Mouse (Mus musculus) heart, postnatal 0 days (tissue): ENCODE measurements around the gene Nvl. TPM values are rescaled to one million over a fixed set of nuclear protein-coding genes. Genes with fewer than 3 reads are reported as not detected.
A peak's percentile ranks its signal among the peaks of the same experiment; 100 is the strongest.

Experiments
- ATAC-seq: fragments of 200-750 bp; cut with Nextera tagmentation; 2 replicates; pipeline ENCODE4 v1.8.0; 2017; ENCODE audit warnings: low read depth, moderate number of reproducible peaks, moderate library complexity; ENCODE audit not compliant: insufficient read depth
- DNase-seq: peaks from one replicate; pipeline ENCODE4 v3.0.0-alpha.2; 2016; ENCODE audit warnings: low spot score
- H3K27ac ChIP-seq: fragments of 300-500 bp; sonication (generic); 2 replicates; pipeline ENCODE4 v1.5.1; 2014; ENCODE audit warnings: low read depth, mild to moderate bottlenecking
- H3K27me3 ChIP-seq: fragments of 300-500 bp; sonication (generic); 2 replicates; pipeline ENCODE4 v1.6.1; 2014; ENCODE audit warnings: low read length, mixed read lengths; ENCODE audit not compliant: control insufficient read depth, insufficient read depth
- H3K36me3 ChIP-seq: fragments of 300-500 bp; sonication (generic); replicated peaks from 2 replicates; pipeline ENCODE4 v1.6.1; 2014; ENCODE audit warnings: low read length, mixed read lengths; ENCODE audit not compliant: control insufficient read depth, insufficient read depth
- H3K4me1 ChIP-seq: fragments of 300-500 bp; sonication (generic); 2 replicates; pipeline ENCODE4 v1.6.1; 2014; ENCODE audit warnings: antibody characterized with exemption; ENCODE audit not compliant: control insufficient read depth, insufficient read depth
- H3K4me2 ChIP-seq: fragments of 300-500 bp; sonication (generic); 2 replicates; pipeline ENCODE4 v1.6.1; 2014; ENCODE audit warnings: low read depth, mild to moderate bottlenecking, low read length, moderate library complexity
- H3K4me3 ChIP-seq: fragments of 300-500 bp; sonication (generic); 2 replicates; pipeline ENCODE4 v1.5.1; 2014; ENCODE audit warnings: low read depth, low read length
- H3K9ac ChIP-seq: fragments of 300-500 bp; sonication (generic); replicated peaks from 2 replicates; pipeline ENCODE4 v1.6.1; 2014; ENCODE audit warnings: low read depth, low read length, mixed read lengths
- H3K9me3 ChIP-seq: fragments of 300-500 bp; sonication (generic); replicated peaks from 2 replicates; pipeline ENCODE4 v1.6.1; 2016; ENCODE audit warnings: low read length; ENCODE audit not compliant: control insufficient read depth
- CTCF ChIP-seq: IDR thresholded peaks from 2 replicates; pipeline ENCODE4 v1.5.1; 2016; ENCODE audit warnings: antibody characterized with exemption, control low read depth, low read depth
- EP300 ChIP-seq: IDR thresholded peaks from 2 replicates; pipeline ENCODE4 v1.6.1; 2016; ENCODE audit warnings: antibody characterized with exemption, low read depth
- WGBS: fragments of 180-500 bp; shearing (Covaris S2); extraction: QIAGEN DNeasy Blood & Tissue Kit; methylation state at CpG from one replicate; pipeline ENCODE4 v1.1.7; 2014; 5-methylcytosine and 5-hydroxymethylcytosine counted together
- polyA plus RNA-seq: library from polyadenylated mRNA; unstranded; fragments of >200 nt; fragmentation: Nextera tagmentation; extraction: Ambion mirVana; gene quantifications from 2 replicates; pipeline ENCODE4 v1.2.1, GENCODE M21; 2015
- total RNA-seq: library from RNA; depleted of rRNA; stranded (reverse); fragments of >200 nt; gene quantifications from 2 replicates; pipeline ENCODE4 v1.2.3, GENCODE M21; 2014; ENCODE audit warnings: low replicate concordance; rRNA removed

The Nvl gene
- total and polyA plus RNA-seq, 2 experiments from 2014 or later = 8.3 to 13.9 TPM

DNA sequence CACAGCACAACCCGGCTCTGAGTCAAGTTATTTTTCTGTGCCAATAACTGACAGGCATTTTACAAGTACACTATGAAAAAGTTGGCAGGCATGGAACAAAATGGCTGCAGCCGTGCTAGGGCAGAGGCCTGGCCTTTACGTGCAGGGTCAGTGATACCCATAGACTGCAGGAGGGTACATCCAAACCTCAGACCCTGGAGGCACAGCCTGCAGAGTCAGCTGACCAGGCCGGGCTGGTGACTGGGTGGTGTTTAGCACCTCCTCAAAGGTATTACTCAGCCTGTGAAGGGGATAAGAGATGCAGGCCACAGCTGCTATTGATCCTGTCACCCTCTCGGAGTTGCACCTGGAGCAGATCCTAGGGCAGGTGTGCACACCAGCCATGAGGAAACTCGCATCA lies 93.1 kb downstream of the Nvl start, which contains the start of gene 9130409I23Rik:
Gene 9130409I23Rik (plus strand): TSS at position 301 of the 400 bp plus-strand sequence.
- ATAC-seq (no peak), DNase-seq (no peak)
- H3K27ac ChIP-seq = no peak within 1 kb of the TSS
- H3K9me3 ChIP-seq = no peaks in the 10 kb centered on the region
- H3K36me3 ChIP-seq = no peaks in the 10 kb centered on the region
- no peak within 1 kb of the TSS for H3K4me3 ChIP-seq
- H3K9ac ChIP-seq = no peak within 1 kb of the TSS
- no peaks in the 10 kb centered on the region for H3K4me1 ChIP-seq
- TF ChIP-seq CTCF = no peak
- 63% methylated on average over 6 of the region's 6 CpGs for WGBS
- no peaks in the 10 kb centered on the region for H3K27me3 ChIP-seq
- no peak within 1 kb of the TSS for H3K4me2 ChIP-seq

DNA sequence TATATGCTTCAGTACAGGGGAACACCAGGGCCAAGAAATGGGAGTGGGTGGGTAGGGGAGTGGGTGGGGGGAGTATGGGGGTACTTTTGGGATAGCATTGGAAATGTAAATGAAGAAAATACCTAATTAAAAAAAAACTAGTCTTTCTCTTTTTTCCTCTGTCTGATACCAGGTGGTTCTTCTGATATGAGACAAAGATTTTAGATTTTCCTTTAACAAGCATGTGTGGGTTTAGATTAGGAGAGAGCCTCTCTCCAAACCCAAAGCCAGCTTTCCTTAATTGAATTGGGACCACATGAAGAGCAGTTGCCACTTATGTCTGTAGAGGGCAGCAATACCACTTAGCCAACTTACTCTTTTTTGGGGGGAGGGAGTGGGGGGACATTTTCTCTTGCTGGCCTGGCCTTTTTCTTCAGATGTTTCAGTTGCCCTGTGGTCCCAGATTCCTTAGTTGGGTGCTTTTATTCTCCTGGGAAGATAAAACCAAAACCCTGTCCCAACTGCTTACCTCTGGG lies 94.6 kb downstream of the Nvl start:
- H3K9ac ChIP-seq = no peak overlapping the region
- H3K4me1 ChIP-seq = no peaks in the 10 kb centered on the region
- TF ChIP-seq EP300 (no peak), CTCF (no peak)
- no peaks in the 10 kb centered on the region for H3K27me3 ChIP-seq
- DNase-seq (no peak), ATAC-seq (no peak)
- no peaks in the 10 kb centered on the region for H3K36me3 ChIP-seq
- no peak overlapping the region for H3K4me3 ChIP-seq
- H3K9me3 ChIP-seq = no peaks in the 10 kb centered on the region
- no peak overlapping the region for H3K4me2 ChIP-seq
- no peak overlapping the region for H3K27ac ChIP-seq

DNA sequence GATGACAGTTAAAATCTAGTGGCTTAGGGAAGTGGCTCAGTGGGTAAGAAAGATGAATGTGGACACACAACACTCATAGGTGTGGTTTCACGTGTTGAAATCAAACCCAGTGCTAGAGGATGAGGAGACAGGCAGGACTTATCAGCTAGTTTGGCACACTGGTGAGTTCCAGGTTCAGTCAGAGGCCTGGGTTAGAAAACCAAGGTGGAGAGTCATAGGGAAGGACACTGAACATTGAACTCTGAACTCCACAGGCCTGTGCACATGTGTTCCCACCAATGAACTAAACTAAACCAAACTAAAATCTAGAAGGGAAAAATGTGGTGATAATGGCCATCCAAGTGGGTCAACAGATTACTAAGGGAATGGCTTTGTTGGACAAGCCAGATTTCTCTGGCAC lies 96.5 kb downstream of the Nvl start:
- Histone ChIP-seq H3K4me3 (no peak overlapping the region), H3K4me2 (no peak overlapping the region), H3K27me3 (no peaks in the 10 kb centered on the region), H3K27ac (no peak overlapping the region), H3K36me3 (no peaks in the 10 kb centered on the region), H3K9me3 (no peaks in the 10 kb centered on the region), H3K9ac (no peak overlapping the region), H3K4me1 (no peaks in the 10 kb centered on the region)
- ATAC-seq (no peak), DNase-seq (no peak)
- TF ChIP-seq CTCF = no peak
- TF ChIP-seq EP300 = no peak
- WGBS = 40% methylated on average over 1 of the region's 1 CpGs

DNA sequence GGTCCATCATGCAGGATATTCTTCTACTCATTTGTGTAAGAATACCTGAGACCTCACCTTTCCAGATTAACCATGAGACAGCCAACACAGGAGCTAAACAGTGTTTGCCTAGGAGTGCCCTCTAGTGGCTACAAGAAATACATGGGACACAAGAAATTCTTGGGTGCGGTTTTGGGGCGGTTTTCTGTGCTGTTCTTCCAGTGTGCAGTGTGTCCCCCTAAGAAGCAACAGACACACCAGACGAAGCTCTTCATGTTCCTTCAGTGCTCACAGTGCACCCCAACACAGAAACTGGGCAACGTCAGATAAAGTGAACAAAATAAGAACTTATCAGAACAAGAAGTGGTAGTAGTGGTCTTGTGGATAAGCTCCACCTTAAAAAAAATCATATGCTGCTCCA lies 104.4 kb downstream of the Nvl start:
- TF ChIP-seq CTCF (peak; percentile 79), EP300 (no peak)
- no peak overlapping the region for H3K4me2 ChIP-seq
- no peak for DNase-seq

DNA sequence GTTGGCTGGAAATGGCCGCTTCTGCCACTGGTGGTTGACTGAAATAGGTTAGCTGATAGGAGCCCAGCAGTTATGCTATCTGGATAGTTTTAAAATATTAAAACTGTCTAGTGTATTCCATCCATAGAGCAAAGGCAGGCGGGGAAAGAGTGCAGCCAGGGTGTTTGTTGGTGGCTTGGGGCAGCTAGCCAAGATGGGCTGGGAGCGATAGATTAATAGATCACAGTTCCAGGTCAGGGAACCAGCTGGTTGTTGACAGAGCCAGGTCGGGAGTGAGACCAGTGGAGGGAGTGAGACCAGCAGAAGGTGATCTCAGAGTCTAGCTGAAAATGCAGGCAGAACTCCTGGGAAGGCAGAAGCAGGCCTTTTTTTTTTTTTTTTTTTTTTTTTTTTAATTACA lies 106.4 kb downstream of the Nvl start:
- WGBS = 55% methylated on average over 4 of the region's 4 CpGs
- Histone ChIP-seq H3K4me2 (no peak overlapping the region), H3K27ac (no peak overlapping the region), H3K4me1 (no peaks in the 10 kb centered on the region), H3K27me3 (no peaks in the 10 kb centered on the region), H3K36me3 (no peaks in the 10 kb centered on the region), H3K9me3 (no peaks in the 10 kb centered on the region), H3K4me3 (no peak overlapping the region), H3K9ac (no peak overlapping the region)
- DNase-seq (no peak), ATAC-seq (no peak)
- TF ChIP-seq EP300 (no peak), CTCF (no peak)

More for the DNA sequence above, 104.4 kb downstream of the Nvl start:
- H3K27me3 ChIP-seq = no peaks in the 10 kb centered on the region
- H3K36me3 ChIP-seq = no peaks in the 10 kb centered on the region
- H3K27ac ChIP-seq = no peak overlapping the region
- no peak for ATAC-seq
- H3K4me3 ChIP-seq = no peak overlapping the region
- WGBS = 6% methylated on average over 4 of the region's 4 CpGs
- H3K4me1 ChIP-seq = no peaks in the 10 kb centered on the region
- H3K9me3 ChIP-seq = no peaks in the 10 kb centered on the region
- no peak overlapping the region for H3K9ac ChIP-seq

Other genes with a start within 250 kb of the Nvl start
- 33.0 and 36.4 TPM in 2 replicates for gene Pycr2, start 239.9 kb downstream of the Nvl start, total RNA-seq
- 34.1 and 35.5 TPM in 2 replicates for gene Pycr2, start 239.9 kb downstream of the Nvl start, polyA plus RNA-seq
- gene Lefty1, start 209.2 kb downstream of the Nvl start, total RNA-seq = 1.2 and 1.3 TPM in 2 replicates
- gene Lefty1, start 209.2 kb downstream of the Nvl start, polyA plus RNA-seq = 1.6 and 1.7 TPM in 2 replicates
- 17.2 and 30.5 TPM in 2 replicates for gene Tmem63a, start 201.9 kb downstream of the Nvl start, total RNA-seq
- gene Tmem63a, start 201.9 kb downstream of the Nvl start, polyA plus RNA-seq = 8.5 and 9.6 TPM in 2 replicates
- gene Ephx1, start 123.3 kb downstream of the Nvl start, total RNA-seq = 6.9 and 13.4 TPM in 2 replicates
- 10.2 and 10.6 TPM in 2 replicates for gene Ephx1, start 123.3 kb downstream of the Nvl start, polyA plus RNA-seq
- gene 9130409I23Rik, start 93.0 kb downstream of the Nvl start, total RNA-seq = not detected in 2 replicates
- gene 9130409I23Rik, start 93.0 kb downstream of the Nvl start, polyA plus RNA-seq = not detected in 2 replicates
- 26.2 and 60.1 TPM in 2 replicates for gene Cnih4, start 489 bp upstream of the Nvl start, total RNA-seq
- gene Cnih4, start 489 bp upstream of the Nvl start, polyA plus RNA-seq = 123 and 136 TPM in 2 replicates
- gene Wdr26, start 67.8 kb upstream of the Nvl start, total RNA-seq = 37.4 and 46.2 TPM in 2 replicates
- 34.8 and 38.6 TPM in 2 replicates for gene Wdr26, start 67.8 kb upstream of the Nvl start, polyA plus RNA-seq
- gene Cnih3, start 208.4 kb upstream of the Nvl start, total RNA-seq = not detected in 2 replicates
- gene Cnih3, start 208.4 kb upstream of the Nvl start, polyA plus RNA-seq = 0.07 TPM in 1 of 2 replicates, not detected in the other